Mouse (Mus musculus): ENCODE measurements around the gene Scn4b.

Gene Scn4b

DNA sequence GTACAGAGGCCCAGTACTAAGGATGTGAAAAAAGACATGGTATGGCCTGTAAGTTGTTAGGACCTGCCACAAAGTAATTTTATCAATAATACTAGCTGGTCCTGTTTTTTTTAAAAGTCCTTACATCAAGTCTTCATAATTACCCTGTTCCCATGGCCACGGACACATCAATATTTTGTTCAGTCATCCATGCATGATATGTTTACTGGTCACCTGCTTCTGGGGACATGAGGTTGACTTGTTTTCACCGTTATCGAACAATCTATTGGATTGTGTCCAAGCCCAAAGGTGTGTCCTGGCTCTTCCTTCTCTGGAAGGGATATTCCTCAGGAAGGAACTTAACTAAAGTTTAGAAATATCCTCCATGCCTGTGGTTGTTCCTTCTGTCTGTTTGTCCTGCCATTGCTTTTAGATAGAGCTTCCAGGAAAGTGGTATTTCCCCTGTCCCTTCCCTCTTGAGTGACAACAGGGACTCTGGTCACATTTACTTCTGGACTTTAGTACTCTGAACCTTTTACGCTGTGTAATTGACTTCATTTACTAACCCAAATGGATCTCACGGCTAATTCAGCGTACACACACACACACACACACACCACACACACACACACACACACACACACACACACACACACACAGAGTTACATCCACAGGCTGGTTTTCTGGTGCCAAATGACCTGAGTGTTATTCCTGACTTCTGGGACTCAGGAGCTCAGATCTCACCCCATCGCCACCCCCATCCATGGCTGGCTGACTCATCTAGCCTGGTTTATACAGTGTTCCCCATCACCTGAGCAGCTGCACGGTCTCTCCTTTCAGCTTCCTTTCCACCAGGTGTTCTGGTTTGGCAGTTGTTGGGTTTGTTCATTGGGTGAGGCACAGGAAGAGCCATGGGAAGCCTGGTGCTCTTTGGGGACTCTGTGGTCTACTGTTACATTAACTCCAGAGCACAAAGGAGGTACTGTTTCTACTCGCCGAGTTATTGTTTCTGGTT lies 50.7 kb downstream of the Scn4b start:
- in situ Hi-C loops (cut with MboI, MseI), result no loop called here

DNA sequence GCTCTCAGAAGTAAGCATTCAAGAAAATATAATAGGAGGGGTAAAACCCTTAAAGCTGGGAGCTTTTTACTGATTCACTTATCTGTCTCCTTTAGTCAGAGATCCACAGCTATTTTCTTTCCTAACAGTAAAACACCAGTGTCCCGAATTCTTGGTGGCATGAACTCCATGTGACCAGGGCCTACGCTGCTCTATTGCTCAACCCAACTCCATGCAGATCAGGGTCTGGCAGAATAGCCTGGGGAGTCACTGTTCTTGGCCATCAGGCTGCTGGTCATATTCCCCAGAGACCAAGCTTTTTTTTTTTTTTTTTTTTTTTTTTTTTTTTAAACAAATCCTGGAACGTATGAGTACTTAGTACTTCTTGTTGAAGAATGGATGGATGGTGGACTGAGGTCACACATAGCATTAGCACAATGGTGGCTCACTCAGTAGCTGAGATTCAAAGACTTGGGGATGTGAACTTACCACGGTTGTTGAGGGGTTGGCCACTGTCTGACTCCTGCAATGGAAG lies 51.5 kb downstream of the Scn4b start:
- in situ Hi-C loops (cut with MboI, MseI), result no loop called here

DNA sequence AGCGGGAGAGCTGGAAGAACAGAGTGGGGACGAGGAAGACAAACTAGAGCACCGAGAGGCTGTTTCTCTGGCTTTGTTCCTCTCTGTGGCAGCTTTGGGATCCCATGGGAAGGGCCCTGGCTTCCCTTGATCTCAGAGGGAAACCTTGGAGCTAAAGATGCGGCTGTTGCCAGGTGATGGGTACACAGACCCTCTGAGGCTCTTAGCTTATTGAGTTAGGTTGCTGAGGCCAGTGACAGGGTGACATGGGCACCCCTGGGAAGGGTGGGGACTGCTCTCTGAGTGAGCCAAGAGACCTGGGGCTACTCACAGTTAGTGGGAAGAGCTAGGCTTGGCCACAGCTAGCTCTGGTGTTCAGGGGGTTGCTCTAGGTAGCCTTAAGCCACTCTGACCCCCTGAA lies 57.3 kb downstream of the Scn4b start:
- in situ Hi-C loops (cut with MboI, MseI), result no loop called here

DNA sequence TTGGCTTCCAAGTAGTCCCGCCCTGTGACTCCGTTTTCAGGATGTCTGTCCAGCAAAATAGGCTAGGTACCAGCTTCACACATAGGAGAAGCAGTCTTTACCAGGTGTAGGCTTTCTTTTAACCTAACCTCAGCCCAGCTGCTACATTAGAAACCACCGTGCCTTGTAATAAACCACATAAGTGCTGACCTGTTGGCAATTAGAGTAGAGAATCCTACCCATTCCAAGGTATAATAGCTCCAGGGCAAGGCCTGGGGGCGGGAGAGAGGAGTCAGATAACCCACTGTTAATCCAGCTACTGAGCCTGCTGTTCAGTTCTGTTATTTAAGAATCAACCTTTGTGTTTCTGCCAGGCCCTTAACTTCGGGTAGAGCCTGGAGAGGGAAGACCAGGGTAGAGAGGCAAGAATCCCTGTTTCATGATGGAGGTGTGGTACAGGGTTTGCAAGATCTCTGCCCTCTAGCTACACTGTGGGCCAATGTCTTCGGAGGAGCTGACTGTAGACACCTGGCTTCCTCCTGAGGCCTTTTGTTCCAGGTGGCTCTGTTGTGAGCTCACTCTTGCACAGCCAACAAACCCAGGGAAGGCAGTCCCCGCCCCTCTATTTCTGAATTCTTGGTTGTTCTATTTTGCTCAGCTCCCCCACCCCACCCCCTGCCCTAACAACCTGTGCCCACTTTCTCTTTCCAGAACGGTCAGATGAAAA lies 58.1 kb downstream of the Scn4b start:
- in situ Hi-C loops (cut with MboI, MseI), result no loop called here

DNA sequence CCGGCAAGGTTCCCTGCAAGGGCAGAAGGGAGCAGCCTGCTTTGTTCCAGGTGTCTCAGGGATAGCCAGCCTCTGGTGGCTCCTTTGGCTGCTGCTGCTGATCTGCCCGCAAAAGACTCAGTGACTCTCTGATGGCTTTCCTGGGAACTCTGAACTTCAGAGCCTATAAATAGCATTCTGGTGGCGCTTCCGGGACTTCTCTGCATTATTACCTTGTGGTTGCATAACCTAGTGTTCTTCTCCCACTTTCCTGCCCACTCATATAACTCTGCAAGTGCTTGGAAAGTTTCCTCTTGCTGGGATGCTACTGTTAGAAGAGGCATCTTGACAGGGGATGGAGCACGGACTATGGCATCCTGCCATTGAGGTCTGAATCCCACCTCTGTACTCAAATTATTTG lies 59.4 kb downstream of the Scn4b start:
- in situ Hi-C loops (cut with MboI, MseI), result no loop called here

DNA sequence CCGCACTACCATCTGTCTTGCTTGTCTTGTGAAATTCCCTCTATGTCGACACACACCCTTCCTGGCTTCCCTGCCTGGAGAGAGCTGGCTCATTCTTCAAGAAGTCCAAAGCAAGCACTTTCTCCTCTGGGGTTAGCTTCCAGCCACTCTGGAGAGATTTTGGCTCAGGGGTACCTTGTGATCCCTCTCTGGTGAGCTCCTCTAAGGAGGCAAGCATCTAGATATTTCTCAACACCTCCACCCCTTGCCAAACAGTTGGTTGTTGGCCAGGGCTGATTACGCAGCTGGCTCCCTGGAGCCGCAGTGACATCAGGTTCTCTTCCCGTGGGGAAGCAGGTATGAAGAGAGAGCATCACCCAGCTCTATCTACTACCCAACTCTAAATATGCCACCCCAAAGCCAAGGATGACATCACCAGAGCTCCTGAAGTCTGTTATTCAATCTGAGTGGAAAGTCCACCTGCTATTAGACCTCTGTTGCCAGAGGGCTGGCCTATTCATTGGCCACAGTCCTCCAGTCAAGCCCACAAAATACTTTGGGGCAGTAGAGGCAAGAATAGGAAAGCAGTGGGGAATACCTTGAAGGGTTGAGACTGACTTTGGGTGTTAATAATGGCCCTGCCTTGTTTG lies 63.2 kb downstream of the Scn4b start:
- in situ Hi-C loops (cut with MboI, MseI), result no loop called here

DNA sequence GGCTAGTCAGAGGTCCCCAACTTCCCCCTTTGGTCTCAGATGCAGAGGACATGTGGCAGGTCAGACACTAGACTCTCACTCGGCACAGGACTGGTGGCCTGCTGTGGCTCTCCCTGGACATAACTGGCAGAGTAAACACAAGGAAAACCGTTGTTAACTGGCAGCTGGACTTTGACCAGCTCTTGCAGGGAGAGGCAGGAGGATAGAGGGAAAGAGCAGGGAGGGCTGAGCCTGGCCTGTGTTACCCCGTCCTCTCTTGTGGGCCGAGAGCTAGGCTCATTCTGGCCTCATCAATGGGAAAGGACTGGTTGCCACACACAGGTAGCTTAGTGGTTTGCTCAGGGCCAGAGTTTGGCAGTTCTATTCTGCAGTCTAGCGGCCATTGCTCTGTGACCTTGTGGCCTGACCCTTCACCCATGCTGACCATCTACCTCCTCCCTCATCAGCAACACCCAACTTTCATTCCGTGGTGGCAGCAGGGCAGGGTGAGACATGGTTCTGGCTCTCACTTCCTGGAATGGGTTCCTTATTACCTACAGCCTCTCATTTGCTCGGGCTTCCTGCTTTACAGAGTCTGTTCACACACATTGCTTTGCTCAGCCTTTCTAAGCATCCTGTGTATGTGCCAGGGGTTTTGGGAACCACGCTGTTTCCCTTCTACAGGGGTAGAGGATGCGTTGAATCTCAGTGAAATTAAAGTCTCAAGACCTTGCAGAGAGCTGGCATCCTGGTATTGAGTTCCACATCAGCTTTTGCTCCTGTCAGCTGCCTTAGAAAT lies 64.0 kb downstream of the Scn4b start:
- in situ Hi-C loops (cut with MboI, MseI), result no loop called here

Measured in regulatory T cell (primary cell).